Mouse (Mus musculus) adrenal gland, postnatal 14 days (tissue): ENCODE data around the gene Tbx5. TPM values are rescaled to one million over a fixed set of nuclear protein-coding genes. Genes with fewer than 3 reads are reported as not detected.

Source experiments
- DNase-seq: peaks from one replicate; pipeline ENCODE4 v3.0.0; 2021; ENCODE audit warnings: mixed read lengths
- long read RNA-seq, 2 experiments: library from polyadenylated mRNA; stranded (forward); transcript quantifications; one replicate each; pipeline ENCODE4 v2.0.0; 2021
- total RNA-seq: library from RNA; stranded (reverse); gene quantifications from 2 replicates; pipeline ENCODE4 v1.2.3, GENCODE M21; 2021

Gene Tbx5
- 2.8 and 3.5 TPM in 2 replicates for total RNA-seq
- long read RNA-seq, experiment 1, result 0 reads
- long read RNA-seq, experiment 2, result 0 reads

GRCm38 (mm10) chr5:119832479-119832796, at the start of gene Tbx5:
TSS of gene Tbx5 (plus strand) at chr5:119832668.
- DNase-seq, result no peak

- DNase-seq, result no peak
These were observed 46.5 kb upstream of the Tbx5 start for GRCm38 (mm10) chr5:119785959-119786358.

- DNase-seq, result no peak
These were observed 40.8 kb upstream of the Tbx5 start for GRCm38 (mm10) chr5:119791664-119792063.

GRCm38 (mm10) chr5:119793972-119794371, 38.5 kb upstream of the Tbx5 start:
- DNase-seq, result no peak

GRCm38 (mm10) chr5:119795376-119795775, 37.1 kb upstream of the Tbx5 start:
- no peak for DNase-seq

GRCm38 (mm10) chr5:119795777-119796176, 36.7 kb upstream of the Tbx5 start:
- DNase-seq, result no peak

GRCm38 (mm10) chr5:119796443-119797160, 35.9 kb upstream of the Tbx5 start:
- DNase-seq, result no peak

- no peak for DNase-seq
These were observed 34.8 kb upstream of the Tbx5 start for GRCm38 (mm10) chr5:119797580-119798150.

GRCm38 (mm10) chr5:119798261-119798660, 34.2 kb upstream of the Tbx5 start:
- no peak for DNase-seq

GRCm38 (mm10) chr5:119798713-119799418, 33.6 kb upstream of the Tbx5 start:
- no peak for DNase-seq

GRCm38 (mm10) chr5:119799419-119800242, 32.8 kb upstream of the Tbx5 start:
- DNase-seq, result no peak

GRCm38 (mm10) chr5:119800243-119800665, 32.2 kb upstream of the Tbx5 start:
- DNase-seq, result no peak

GRCm38 (mm10) chr5:119802617-119803410, 29.7 kb upstream of the Tbx5 start:
- DNase-seq, result no peak

- DNase-seq, result no peak
These were observed 28.8 kb upstream of the Tbx5 start for GRCm38 (mm10) chr5:119803411-119804251.

GRCm38 (mm10) chr5:119804301-119805039, 28.0 kb upstream of the Tbx5 start:
- no peak for DNase-seq

- no peak for DNase-seq
These were observed 26.8 kb upstream of the Tbx5 start for GRCm38 (mm10) chr5:119805636-119806035.

GRCm38 (mm10) chr5:119806467-119806866, 26.0 kb upstream of the Tbx5 start:
- no peak for DNase-seq

- DNase-seq, result peak; percentile 6
These were observed 24.8 kb upstream of the Tbx5 start for GRCm38 (mm10) chr5:119807481-119808183.

- no peak for DNase-seq
These were observed 23.8 kb upstream of the Tbx5 start for GRCm38 (mm10) chr5:119808713-119809112.
